Mouse (Mus musculus) limb, embryonic 15.5 days (tissue): ENCODE results near the gene D930007J09Rik. TPM values are rescaled to one million over a fixed set of nuclear protein-coding genes. Genes with fewer than 3 reads are reported as not detected.

Experiments
- ATAC-seq: fragments of 200-750 bp; cut with Nextera tagmentation; 2 replicates; pipeline ENCODE4 v1.8.0; 2017; ENCODE audit warnings: low read depth, moderate TSS enrichment; ENCODE audit not compliant: insufficient number of reproducible peaks, low FRiP score, low TSS enrichment
- H3K27ac ChIP-seq: fragments of 300-500 bp; sonication (generic); 2 replicates; pipeline ENCODE4 v1.5.1; 2015; ENCODE audit warnings: moderate library complexity, mild to moderate bottlenecking, inconsistent platforms
- H3K27me3 ChIP-seq: fragments of 300-500 bp; sonication (generic); 2 replicates; pipeline ENCODE4 v1.6.1; 2015; ENCODE audit warnings: inconsistent platforms
- H3K36me3 ChIP-seq: fragments of 300-500 bp; sonication (generic); 2 replicates; pipeline ENCODE4 v1.6.1; 2015; ENCODE audit warnings: inconsistent platforms
- H3K4me1 ChIP-seq: fragments of 300-500 bp; sonication (generic); 2 replicates; pipeline ENCODE4 v1.6.1; 2015; ENCODE audit warnings: inconsistent platforms
- H3K4me2 ChIP-seq: fragments of 300-500 bp; sonication (generic); 2 replicates; pipeline ENCODE4 v1.6.1; 2015; ENCODE audit warnings: mild to moderate bottlenecking, inconsistent platforms
- H3K4me3 ChIP-seq: fragments of 300-500 bp; sonication (generic); 2 replicates; pipeline ENCODE4 v1.5.1; 2015; ENCODE audit warnings: mild to moderate bottlenecking, inconsistent platforms
- H3K9ac ChIP-seq: fragments of 300-500 bp; sonication (generic); 2 replicates; pipeline ENCODE4 v1.6.1; 2015; ENCODE audit warnings: inconsistent platforms
- H3K9me3 ChIP-seq: fragments of 300-500 bp; sonication (generic); 2 replicates; pipeline ENCODE4 v1.6.1; 2016; ENCODE audit warnings: inconsistent platforms
- WGBS: fragments of 180-500 bp; shearing (Covaris S2); methylation state at CpG from one replicate; pipeline ENCODE4 v1.1.7; 2015; 5-methylcytosine and 5-hydroxymethylcytosine counted together
- polyA plus RNA-seq: library from polyadenylated mRNA; unstranded; fragments of >200 nt; fragmentation: Nextera tagmentation; extraction: Ambion mirVana; gene quantifications from 2 replicates; pipeline ENCODE4 v1.2.1, GENCODE M21; 2015

Gene D930007J09Rik
- polyA plus RNA-seq, 1 experiment from 2014 or later: not detected

- 81% methylated on average over 7 of the region's 7 CpGs for WGBS
- no peaks in the 10 kb centered on the region for H3K9me3 ChIP-seq
Measured at GRCm38 (mm10) chr13:32806820-32807219, 4.2 kb upstream of the D930007J09Rik start.

GRCm38 (mm10) chr13:32803701-32804345 lies 1.2 kb upstream of the D930007J09Rik start:
- Histone ChIP-seq H3K27ac (no peak overlapping the region), H3K4me2 (peak overlapping the region; percentile 78), H3K9ac (no peak overlapping the region), H3K36me3 (peaks cover 24% of the 10 kb centered on the region), H3K4me3 (peak overlapping the region; percentile 83), H3K27me3 (no peaks in the 10 kb centered on the region), H3K9me3 (no peaks in the 10 kb centered on the region), H3K4me1 (peaks cover 13% of the 10 kb centered on the region)
- 49% methylated on average over 4 of the region's 4 CpGs for WGBS
- no peak for ATAC-seq

More at GRCm38 (mm10) chr13:32806820-32807219, 4.2 kb upstream of the D930007J09Rik start:
- H3K27me3 ChIP-seq: no peaks in the 10 kb centered on the region
- H3K4me3 ChIP-seq: no peak overlapping the region
- no peak overlapping the region for H3K27ac ChIP-seq
- peaks cover 39% of the 10 kb centered on the region for H3K36me3 ChIP-seq
- H3K9ac ChIP-seq: no peak overlapping the region
- ATAC-seq: no peak; the same call in 1 of the 2 replicates
- H3K4me1 ChIP-seq: peaks cover 13% of the 10 kb centered on the region
- no peak overlapping the region for H3K4me2 ChIP-seq

- H3K4me1 ChIP-seq: peaks cover 13% of the 10 kb centered on the region
- peak within 1 kb of the TSS; percentile 83 for H3K4me3 ChIP-seq
- no peaks in the 10 kb centered on the region for H3K9me3 ChIP-seq
- peaks cover 14% of the 10 kb centered on the region for H3K36me3 ChIP-seq
- peak within 1 kb of the TSS; percentile 78 for H3K4me2 ChIP-seq
- no peaks in the 10 kb centered on the region for H3K27me3 ChIP-seq
- WGBS: under 1% methylated on average over 51 of the region's 51 CpGs
- peak; percentile 94 for ATAC-seq
- H3K9ac ChIP-seq: peak within 1 kb of the TSS; percentile 84
- peak within 1 kb of the TSS; percentile 86 for H3K27ac ChIP-seq
Measured at GRCm38 (mm10) chr13:32801693-32802221, 892 bp downstream of the D930007J09Rik start, which contains the start of gene Wrnip1. Gene Wrnip1 (plus strand): TSS chr13:32802038.

- no peak overlapping the region for H3K9ac ChIP-seq
- no peaks in the 10 kb centered on the region for H3K9me3 ChIP-seq
- H3K27me3 ChIP-seq: no peaks in the 10 kb centered on the region
- no peak overlapping the region for H3K27ac ChIP-seq
- H3K4me1 ChIP-seq: peaks cover 13% of the 10 kb centered on the region
- ATAC-seq: no peak
- H3K4me3 ChIP-seq: no peak overlapping the region
- H3K36me3 ChIP-seq: peaks cover 7% of the 10 kb centered on the region; the same call in 1 of the 2 replicates
- H3K4me2 ChIP-seq: peak overlapping the region; percentile 78; the same call in 1 of the 2 replicates
Measured at GRCm38 (mm10) chr13:32800859-32801258, 1.8 kb downstream of the D930007J09Rik start.

- H3K4me3 ChIP-seq: no peak overlapping the region
- no peak overlapping the region for H3K9ac ChIP-seq
- 67% methylated on average over 2 of the region's 2 CpGs for WGBS
- peaks cover 13% of the 10 kb centered on the region for H3K4me1 ChIP-seq
- no peaks in the 10 kb centered on the region for H3K27me3 ChIP-seq
- no peak overlapping the region for H3K27ac ChIP-seq
- no peak overlapping the region for H3K4me2 ChIP-seq
- H3K9me3 ChIP-seq: no peaks in the 10 kb centered on the region
- no peak for ATAC-seq
- H3K36me3 ChIP-seq: no peaks in the 10 kb centered on the region
Measured at GRCm38 (mm10) chr13:32799131-32799530, 3.5 kb downstream of the D930007J09Rik start.

GRCm38 (mm10) chr13:32797085-32797484 lies 5.6 kb downstream of the D930007J09Rik start:
- H3K27ac ChIP-seq: peak overlapping the region; percentile 28; the same call in 1 of the 2 replicates
- no peaks in the 10 kb centered on the region for H3K36me3 ChIP-seq
- H3K4me2 ChIP-seq: no peak overlapping the region
- ATAC-seq: no peak
- no peak overlapping the region for H3K9ac ChIP-seq
- no peaks in the 10 kb centered on the region for H3K9me3 ChIP-seq
- no peak overlapping the region for H3K4me3 ChIP-seq
- H3K4me1 ChIP-seq: 0 out of 2 replicates have a peak, but pooled peaks cover 3% of the 10 kb centered on the region
- WGBS: 27% methylated on average over 1 of the region's 1 CpGs
- H3K27me3 ChIP-seq: no peaks in the 10 kb centered on the region

GRCm38 (mm10) chr13:32795166-32795565 lies 7.5 kb downstream of the D930007J09Rik start:
- Histone ChIP-seq H3K9me3 (no peaks in the 10 kb centered on the region), H3K4me2 (no peak overlapping the region), H3K36me3 (no peaks in the 10 kb centered on the region), H3K4me1 (0 out of 2 replicates have a peak, but pooled peaks cover 3% of the 10 kb centered on the region), H3K9ac (no peak overlapping the region), H3K27me3 (no peaks in the 10 kb centered on the region), H3K27ac (no peak overlapping the region), H3K4me3 (no peak overlapping the region)
- WGBS: 90% methylated on average over 5 of the region's 5 CpGs
- ATAC-seq: no peak

GRCm38 (mm10) chr13:32794619-32795018 lies 8.0 kb downstream of the D930007J09Rik start:
- WGBS: 43% methylated on average over 2 of the region's 2 CpGs
- no peak overlapping the region for H3K4me2 ChIP-seq
- no peaks in the 10 kb centered on the region for H3K9me3 ChIP-seq
- H3K27me3 ChIP-seq: no peaks in the 10 kb centered on the region
- ATAC-seq: no peak
- 0 out of 2 replicates have a peak, but pooled peaks cover 3% of the 10 kb centered on the region for H3K4me1 ChIP-seq
- no peaks in the 10 kb centered on the region for H3K36me3 ChIP-seq
- H3K27ac ChIP-seq: no peak overlapping the region
- H3K4me3 ChIP-seq: no peak overlapping the region
- no peak overlapping the region for H3K9ac ChIP-seq

- no peak for ATAC-seq
- Histone ChIP-seq H3K27ac (no peak overlapping the region), H3K27me3 (no peaks in the 10 kb centered on the region), H3K4me3 (no peak overlapping the region), H3K9ac (no peak overlapping the region), H3K4me1 (0 out of 2 replicates have a peak, but pooled peaks cover 3% of the 10 kb centered on the region), H3K4me2 (no peak overlapping the region), H3K36me3 (no peaks in the 10 kb centered on the region), H3K9me3 (no peaks in the 10 kb centered on the region)
- WGBS: 73% methylated on average over 4 of the region's 4 CpGs
Measured at GRCm38 (mm10) chr13:32789781-32790180, 12.9 kb downstream of the D930007J09Rik start.

- Histone ChIP-seq H3K9ac (no peak overlapping the region), H3K27ac (no peak overlapping the region), H3K9me3 (no peaks in the 10 kb centered on the region), H3K27me3 (no peaks in the 10 kb centered on the region), H3K4me2 (no peak overlapping the region), H3K36me3 (no peaks in the 10 kb centered on the region), H3K4me1 (no peaks in the 10 kb centered on the region), H3K4me3 (no peak overlapping the region)
- 54% methylated on average over 2 of the region's 2 CpGs for WGBS
- ATAC-seq: no peak
Measured at GRCm38 (mm10) chr13:32787584-32787983, 15.1 kb downstream of the D930007J09Rik start.

GRCm38 (mm10) chr13:32783816-32784215 lies 18.8 kb downstream of the D930007J09Rik start, which contains the start of gene Mylk4:
Gene Mylk4 (minus strand): TSS chr13:32783954.
- peaks cover 1% of the 10 kb centered on the region; the same call in 1 of the 2 replicates for H3K4me1 ChIP-seq
- no peaks in the 10 kb centered on the region for H3K27me3 ChIP-seq
- no peaks in the 10 kb centered on the region for H3K9me3 ChIP-seq
- no peak for ATAC-seq
- H3K36me3 ChIP-seq: no peaks in the 10 kb centered on the region
- H3K9ac ChIP-seq: no peak within 1 kb of the TSS
- H3K4me3 ChIP-seq: no peak within 1 kb of the TSS
- no peak within 1 kb of the TSS for H3K4me2 ChIP-seq
- WGBS: 77% methylated on average over 8 of the region's 8 CpGs
- no peak within 1 kb of the TSS for H3K27ac ChIP-seq

GRCm38 (mm10) chr13:32783055-32783454 lies 19.6 kb downstream of the D930007J09Rik start:
- Histone ChIP-seq H3K9ac (no peak overlapping the region), H3K36me3 (no peaks in the 10 kb centered on the region), H3K27me3 (no peaks in the 10 kb centered on the region), H3K4me2 (no peak overlapping the region), H3K4me1 (peaks cover 4% of the 10 kb centered on the region; the same call in 1 of the 2 replicates), H3K9me3 (no peaks in the 10 kb centered on the region), H3K27ac (no peak overlapping the region), H3K4me3 (no peak overlapping the region)
- WGBS: 49% methylated on average over 5 of the region's 5 CpGs
- ATAC-seq: no peak
